Mouse (Mus musculus) lung, postnatal 0 days (tissue): ENCODE measurements at regions not wholly inside any gene's neighbourhood (a gene's known extent, or its start where the extent isn't known, plus 50 kb on each side); places are given as distances from the start of the nearest gene placed in this dataset.

Source experiments
- CTCF ChIP-seq: IDR thresholded peaks from 2 replicates; pipeline ENCODE4 v1.5.1; 2016; ENCODE audit warnings: antibody characterized with exemption, mild to moderate bottlenecking
- EP300 ChIP-seq: IDR thresholded peaks from 2 replicates; pipeline ENCODE4 v1.6.1; 2016; ENCODE audit warnings: antibody characterized with exemption, mild to moderate bottlenecking, control low read depth

DNA sequence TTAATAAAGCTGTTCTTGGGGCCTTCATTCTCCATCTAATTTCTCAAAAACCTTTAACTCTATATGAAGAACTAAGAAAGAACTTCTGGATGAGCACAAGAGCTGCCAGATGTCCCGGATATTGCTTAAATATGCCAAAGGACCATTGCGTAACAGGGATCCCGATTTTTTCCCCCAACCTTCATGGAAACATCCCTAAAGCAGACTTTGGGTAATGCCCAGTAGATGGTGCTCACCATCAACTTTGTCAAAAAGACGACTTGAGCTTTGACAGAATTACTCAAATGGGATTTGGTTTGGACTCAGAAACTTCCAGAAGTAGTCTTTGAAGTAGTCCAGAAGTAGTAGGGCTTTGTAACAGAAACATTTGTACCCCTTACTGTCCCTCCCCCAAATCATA, 89.5 kb upstream of the Cpne4 start:
- TF ChIP-seq CTCF (peak; percentile 58), EP300 (no peak)
